Mouse (Mus musculus): ENCODE measurements around the gene BC049730. TPM values are rescaled to one million over a fixed set of nuclear protein-coding genes. Genes with fewer than 3 reads are reported as not detected.

The BC049730 gene
- polyA plus RNA-seq, 1 experiment from 2014 or later = not detected

- Histone ChIP-seq H3K4me3 (ENCODE audit: low read depth, low read length) (no peak overlapping the region), H3K4me2 (ENCODE audit: low read length) (no peak overlapping the region), H3K4me1 (ENCODE audit: control insufficient read depth, insufficient read depth, low read length) (no peaks in the 10 kb centered on the region), H3K27ac (ENCODE audit: low read depth, low read length) (no peak overlapping the region), H3K9me3 (replicated peaks; ENCODE audit: control insufficient read depth, low read length) (no peaks in the 10 kb centered on the region), H3K27me3 (replicated peaks; ENCODE audit: control insufficient read depth, insufficient read depth, low read length) (no peaks in the 10 kb centered on the region), H3K9ac (ENCODE audit: low read length) (no peak overlapping the region), H3K36me3 (ENCODE audit: control insufficient read depth, insufficient read depth, low read length) (no peaks in the 10 kb centered on the region)
- 82% methylated on average over 5 of the region's 5 CpGs for WGBS
- no peak for DNase-seq (ENCODE audit: low spot score)
- no peak for ATAC-seq
Observed at GRCm38 (mm10) chr7:24753476-24753875, 44.4 kb downstream of the BC049730 start.

- Histone ChIP-seq H3K9ac (ENCODE audit: low read length) (no peak overlapping the region), H3K9me3 (replicated peaks; ENCODE audit: control insufficient read depth, low read length) (no peaks in the 10 kb centered on the region), H3K4me2 (ENCODE audit: low read length) (no peak overlapping the region), H3K4me3 (ENCODE audit: low read depth, low read length) (no peak overlapping the region), H3K27me3 (replicated peaks; ENCODE audit: control insufficient read depth, insufficient read depth, low read length) (no peaks in the 10 kb centered on the region), H3K27ac (ENCODE audit: low read depth, low read length) (no peak overlapping the region), H3K4me1 (ENCODE audit: control insufficient read depth, insufficient read depth, low read length) (no peaks in the 10 kb centered on the region), H3K36me3 (ENCODE audit: control insufficient read depth, insufficient read depth, low read length) (no peaks in the 10 kb centered on the region)
- DNase-seq (ENCODE audit: low spot score) = no peak
- ATAC-seq = no peak
- 85% methylated on average over 1 of the region's 1 CpGs for WGBS
Observed at GRCm38 (mm10) chr7:24758520-24758919, 49.5 kb downstream of the BC049730 start.

- no peak within 1 kb of the TSS for H3K9ac ChIP-seq (ENCODE audit: low read length)
- 87% methylated on average over 6 of the region's 6 CpGs for WGBS
- no peak within 1 kb of the TSS for H3K4me2 ChIP-seq (ENCODE audit: low read length)
- no peaks in the 10 kb centered on the region for H3K27me3 ChIP-seq (replicated peaks; ENCODE audit: control insufficient read depth, insufficient read depth, low read length)
- ATAC-seq = no peak
- no peak for DNase-seq (ENCODE audit: low spot score)
- H3K4me3 ChIP-seq (ENCODE audit: low read depth, low read length) = no peak within 1 kb of the TSS
- no peak within 1 kb of the TSS for H3K27ac ChIP-seq (ENCODE audit: low read depth, low read length)
- H3K36me3 ChIP-seq (ENCODE audit: control insufficient read depth, insufficient read depth, low read length) = no peaks in the 10 kb centered on the region
- no peaks in the 10 kb centered on the region for H3K9me3 ChIP-seq (replicated peaks; ENCODE audit: control insufficient read depth, low read length)
- H3K4me1 ChIP-seq (ENCODE audit: control insufficient read depth, insufficient read depth, low read length) = no peaks in the 10 kb centered on the region
Observed at GRCm38 (mm10) chr7:24760211-24760610, 51.2 kb downstream of the BC049730 start, which contains the start of gene Cd177. TSS of gene Cd177 (minus strand) at chr7:24760311.

- 77% methylated on average over 6 of the region's 6 CpGs for WGBS
- H3K9me3 ChIP-seq (replicated peaks; ENCODE audit: control insufficient read depth, low read length) = no peaks in the 10 kb centered on the region
- ATAC-seq = no peak
- H3K9ac ChIP-seq (ENCODE audit: low read length) = no peak overlapping the region
- H3K4me1 ChIP-seq (ENCODE audit: control insufficient read depth, insufficient read depth, low read length) = no peaks in the 10 kb centered on the region
- no peak overlapping the region for H3K4me2 ChIP-seq (ENCODE audit: low read length)
- no peaks in the 10 kb centered on the region for H3K27me3 ChIP-seq (replicated peaks; ENCODE audit: control insufficient read depth, insufficient read depth, low read length)
- no peak overlapping the region for H3K4me3 ChIP-seq (ENCODE audit: low read depth, low read length)
- DNase-seq (ENCODE audit: low spot score) = no peak
- no peaks in the 10 kb centered on the region for H3K36me3 ChIP-seq (ENCODE audit: control insufficient read depth, insufficient read depth, low read length)
- H3K27ac ChIP-seq (ENCODE audit: low read depth, low read length) = no peak overlapping the region
Observed at GRCm38 (mm10) chr7:24761161-24761560, 52.1 kb downstream of the BC049730 start.

GRCm38 (mm10) chr7:24762574-24762973, 53.5 kb downstream of the BC049730 start:
- no peak overlapping the region for H3K27ac ChIP-seq (ENCODE audit: low read depth, low read length)
- no peak overlapping the region for H3K4me3 ChIP-seq (ENCODE audit: low read depth, low read length)
- no peaks in the 10 kb centered on the region for H3K36me3 ChIP-seq (ENCODE audit: control insufficient read depth, insufficient read depth, low read length)
- H3K9ac ChIP-seq (ENCODE audit: low read length) = no peak overlapping the region
- no peak overlapping the region for H3K4me2 ChIP-seq (ENCODE audit: low read length)
- DNase-seq (ENCODE audit: low spot score) = no peak
- no peaks in the 10 kb centered on the region for H3K4me1 ChIP-seq (ENCODE audit: control insufficient read depth, insufficient read depth, low read length)
- H3K9me3 ChIP-seq (replicated peaks; ENCODE audit: control insufficient read depth, low read length) = no peaks in the 10 kb centered on the region
- no peaks in the 10 kb centered on the region for H3K27me3 ChIP-seq (replicated peaks; ENCODE audit: control insufficient read depth, insufficient read depth, low read length)
- ATAC-seq = no peak
- WGBS = 90% methylated on average over 8 of the region's 8 CpGs

Other genes starting within 250 kb of the BC049730 start
- 1.4 and 2.0 TPM in 2 replicates for gene Plaur, start 246.8 kb upstream of the BC049730 start, polyA plus RNA-seq (2014; fragmentation: Nextera tagmentation; extraction: Ambion mirVana)
- gene Cadm4, start 227.2 kb upstream of the BC049730 start, polyA plus RNA-seq (2014; fragmentation: Nextera tagmentation; extraction: Ambion mirVana) = 26.3 and 29.0 TPM in 2 replicates
- gene Zfp428, start 202.2 kb upstream of the BC049730 start, polyA plus RNA-seq (2014; fragmentation: Nextera tagmentation; extraction: Ambion mirVana) = 178 and 205 TPM in 2 replicates
- gene AC161166.1, start 196.8 kb upstream of the BC049730 start, polyA plus RNA-seq (2014; fragmentation: Nextera tagmentation; extraction: Ambion mirVana) = 0.20 and 0.45 TPM in 2 replicates
- gene Irgq, start 178.6 kb upstream of the BC049730 start, polyA plus RNA-seq (2014; fragmentation: Nextera tagmentation; extraction: Ambion mirVana) = 19.5 and 25.1 TPM in 2 replicates
- gene Pinlyp, start 163.1 kb upstream of the BC049730 start, polyA plus RNA-seq (2014; fragmentation: Nextera tagmentation; extraction: Ambion mirVana) = 0.28 TPM in 1 of 2 replicates, not detected in the other
- 65.1 and 66.6 TPM in 2 replicates for gene Xrcc1, start 163.0 kb upstream of the BC049730 start, polyA plus RNA-seq (2014; fragmentation: Nextera tagmentation; extraction: Ambion mirVana)
- gene Ethe1, start 121.7 kb upstream of the BC049730 start, polyA plus RNA-seq (2014; fragmentation: Nextera tagmentation; extraction: Ambion mirVana) = 22.6 and 23.2 TPM in 2 replicates
- 3.3 and 6.6 TPM in 2 replicates for gene Zfp575, start 121.6 kb upstream of the BC049730 start, polyA plus RNA-seq (2014; fragmentation: Nextera tagmentation; extraction: Ambion mirVana)
- gene Phldb3, start 98.5 kb upstream of the BC049730 start, polyA plus RNA-seq (2014; fragmentation: Nextera tagmentation; extraction: Ambion mirVana) = not detected in 2 replicates
- 0.20 and 0.21 TPM in 2 replicates for gene Lypd3, start 72.7 kb upstream of the BC049730 start, polyA plus RNA-seq (2014; fragmentation: Nextera tagmentation; extraction: Ambion mirVana)
- not detected in 2 replicates for gene Tex101, start 32.6 kb upstream of the BC049730 start, polyA plus RNA-seq (2014; fragmentation: Nextera tagmentation; extraction: Ambion mirVana)
- not detected in 2 replicates for gene Gm4763, start 17.7 kb downstream of the BC049730 start, polyA plus RNA-seq (2014; fragmentation: Nextera tagmentation; extraction: Ambion mirVana)
- 0.19 and 0.63 TPM in 2 replicates for gene Cd177, start 51.1 kb downstream of the BC049730 start, polyA plus RNA-seq (2014; fragmentation: Nextera tagmentation; extraction: Ambion mirVana)
- not detected in 2 replicates for gene Ceacam10, start 68.0 kb downstream of the BC049730 start, polyA plus RNA-seq (2014; fragmentation: Nextera tagmentation; extraction: Ambion mirVana)
- 36.6 and 42.2 TPM in 2 replicates for gene Gm9844, start 153.0 kb downstream of the BC049730 start, polyA plus RNA-seq (2014; fragmentation: Nextera tagmentation; extraction: Ambion mirVana)
- not detected in 2 replicates for gene Lypd4, start 160.7 kb downstream of the BC049730 start, polyA plus RNA-seq (2014; fragmentation: Nextera tagmentation; extraction: Ambion mirVana)
- gene Dmrtc2, start 160.8 kb downstream of the BC049730 start, polyA plus RNA-seq (2014; fragmentation: Nextera tagmentation; extraction: Ambion mirVana) = not detected in 2 replicates
- gene Rps19, start 175.1 kb downstream of the BC049730 start, polyA plus RNA-seq (2014; fragmentation: Nextera tagmentation; extraction: Ambion mirVana) = 1,541 and 2,138 TPM in 2 replicates
- gene Cd79a, start 188.1 kb downstream of the BC049730 start, polyA plus RNA-seq (2014; fragmentation: Nextera tagmentation; extraction: Ambion mirVana) = not detected in 2 replicates
- 26.9 and 41.3 TPM in 2 replicates for gene Arhgef1, start 193.7 kb downstream of the BC049730 start, polyA plus RNA-seq (2014; fragmentation: Nextera tagmentation; extraction: Ambion mirVana)
- gene Gm4881, start 235.3 kb downstream of the BC049730 start, polyA plus RNA-seq (2014; fragmentation: Nextera tagmentation; extraction: Ambion mirVana) = 0.70 and 1.1 TPM in 2 replicates